In genomic region chr6:145387378-145387777, GRCm38 (mm10) we compare ENCODE assay signal across 11 mouse cellular contexts.
DNase-seq lines count a peak whose midpoint lies in the region; ATAC-seq lines count a peak whose summit lies in the region.
"Had no signal": no experiment of that assay in that cellular context is flagged by ENCODE, and none has a peak within 500 bp of the region (broad histone marks: within the 10 kb centered on the region; RNA-seq: fewer than 3 reads in every experiment).

No protein-coding gene starts in this region.

- H3K4me1 ChIP-seq in heart, embryonic 12.5 days (replicated peaks) = peaks cover 49% of the 10 kb centered on the region
- no peaks in the 10 kb centered on the region for H3K4me1 ChIP-seq in neural tube, embryonic 14.5 days (ENCODE audit: control insufficient read depth, insufficient read depth, low read length)

- no peak for ATAC-seq in heart, embryonic 12.5 days (ENCODE audit: insufficient number of reproducible peaks, low FRiP score)
- ATAC-seq in neural tube, embryonic 14.5 days (ENCODE audit: low read depth) = peak; percentile 58; the same call in 1 of the 2 replicates

- no peaks in the 10 kb centered on the region for H3K36me3 ChIP-seq in heart, embryonic 12.5 days
- H3K36me3 ChIP-seq in neural tube, embryonic 14.5 days (ENCODE audit: control insufficient read depth, insufficient read depth, low read length) = no peaks in the 10 kb centered on the region
- H3K36me3 ChIP-seq: embryonic facial prominence, embryonic 15.5 days; limb, embryonic 12.5 days had no signal

- 53% methylated on average over 6 of the region's 6 CpGs for WGBS in heart, embryonic 12.5 days
- WGBS in neural tube, embryonic 14.5 days = 71% methylated on average over 6 of the region's 6 CpGs

- H3K27me3 ChIP-seq in heart, embryonic 12.5 days (replicated peaks) = no peaks in the 10 kb centered on the region
- no peaks in the 10 kb centered on the region for H3K27me3 ChIP-seq in neural tube, embryonic 14.5 days (ENCODE audit: control insufficient read depth, insufficient read depth, low read length)
- H3K27me3 ChIP-seq: embryonic facial prominence, embryonic 15.5 days; limb, embryonic 12.5 days had no signal

- no peak overlapping the region for H3K9ac ChIP-seq in heart, embryonic 12.5 days
- no peak overlapping the region for H3K9ac ChIP-seq in neural tube, embryonic 14.5 days (replicated peaks; ENCODE audit: low read depth, low read length)
- H3K9ac ChIP-seq: embryonic facial prominence, embryonic 15.5 days; limb, embryonic 12.5 days had no signal

- H3K4me3 ChIP-seq in heart, embryonic 12.5 days = no peak overlapping the region
- no peak overlapping the region for H3K4me3 ChIP-seq in neural tube, embryonic 14.5 days (ENCODE audit: low read depth, low read length)
- H3K4me3 ChIP-seq: embryonic facial prominence, embryonic 15.5 days; limb, embryonic 12.5 days had no signal

- H3K4me2 ChIP-seq in heart, embryonic 12.5 days = 0 out of 2 replicates have a peak overlapping the region, but pooled peaks have one; percentile 10
- no peak overlapping the region for H3K4me2 ChIP-seq in neural tube, embryonic 14.5 days (ENCODE audit: low read depth, low read length)
- H3K4me2 ChIP-seq: embryonic facial prominence, embryonic 15.5 days; limb, embryonic 12.5 days had no signal

- H3K9me3 ChIP-seq in heart, embryonic 12.5 days (replicated peaks) = no peaks in the 10 kb centered on the region
- H3K9me3 ChIP-seq in neural tube, embryonic 14.5 days (ENCODE audit: control insufficient read depth, low read length) = no peaks in the 10 kb centered on the region
- H3K9me3 ChIP-seq: embryonic facial prominence, embryonic 15.5 days; limb, embryonic 12.5 days had no signal

- intact Hi-C loops in heart, postnatal 10 days (cut with DNase I) = no loop called here

- no peak for DNase-seq in heart, postnatal 10 days
- DNase-seq in neural tube, embryonic 10.5 days (ENCODE audit: extremely low spot score, low spot score) = no peak
- DNase-seq in layer of hippocampus, postnatal 14 days (ENCODE audit: low spot score in 2 of 2) = peak; percentile 40 to 80
- peak; percentile 38 to 64 for DNase-seq in right cerebral cortex, postnatal 36 days (ENCODE audit: low spot score in 2 of 2)
- no peak for DNase-seq in kidney, adult 11 months
- DNase-seq in urinary bladder, postnatal 36 days (ENCODE audit: low spot score in 2 of 2) = no peak
- DNase-seq: thymus, adult 18-20 months had no signal

- H3K27ac ChIP-seq in heart, embryonic 12.5 days (ENCODE audit: poor library complexity, severe bottlenecking) = no peak overlapping the region
- H3K27ac ChIP-seq in neural tube, embryonic 14.5 days (ENCODE audit: low read depth, low read length) = no peak overlapping the region
- H3K27ac ChIP-seq: embryonic facial prominence, embryonic 15.5 days; limb, embryonic 12.5 days had no signal

Comparison
In these comparisons a context has a peak if more than half of its experiments do, and no peak if none do; other contexts are left out.
1. DNase-seq: peak in layer of hippocampus, postnatal 14 days (2 of 2) and right cerebral cortex, postnatal 36 days (2 of 2); none in heart, postnatal 10 days (0 of 2), neural tube, embryonic 10.5 days (single experiment), kidney, adult 11 months (single experiment) and urinary bladder, postnatal 36 days (0 of 2).